Mouse (Mus musculus) c-Kit-positive CD71-positive TER-119-positive erythroid progenitor cells, embryonic 14.5 days (primary cell): Measurements from ENCODE around the gene Mkrn3.

ENCODE experiments used
- DNase-seq: peaks from one replicate; pipeline ENCODE4 v3.0.0-alpha.2; 2013; ENCODE audit warnings: low spot score

Mkrn3 gene

DNA sequence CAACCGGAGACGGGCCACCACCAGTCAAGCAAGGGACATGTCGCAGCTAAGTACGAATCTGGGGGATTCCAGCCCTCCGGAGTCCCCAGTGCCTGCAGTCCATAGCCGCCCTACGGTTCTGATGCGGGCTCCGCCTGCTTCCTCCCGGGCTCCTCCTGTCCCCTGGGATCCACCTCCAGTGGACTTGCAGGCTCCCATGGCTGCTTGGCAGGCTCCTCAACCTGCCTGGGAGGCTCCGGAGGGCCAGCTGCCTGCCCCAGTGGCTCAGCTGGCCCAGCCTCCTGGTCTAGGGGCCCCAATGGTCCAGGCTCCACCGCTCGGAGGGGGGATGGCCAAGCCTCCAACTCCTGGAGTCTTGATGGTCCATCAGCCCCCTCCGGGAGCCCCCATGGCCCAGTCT is 42.6 kb downstream of the Mkrn3 start:
- DNase-seq = no peak

GRCm38 (mm10) chr7:62376510-62377304 is 43.2 kb downstream of the Mkrn3 start, which contains the start of gene Magel2:
Magel2 (plus strand) TSS chr7:62377010.
- DNase-seq = no peak

DNA sequence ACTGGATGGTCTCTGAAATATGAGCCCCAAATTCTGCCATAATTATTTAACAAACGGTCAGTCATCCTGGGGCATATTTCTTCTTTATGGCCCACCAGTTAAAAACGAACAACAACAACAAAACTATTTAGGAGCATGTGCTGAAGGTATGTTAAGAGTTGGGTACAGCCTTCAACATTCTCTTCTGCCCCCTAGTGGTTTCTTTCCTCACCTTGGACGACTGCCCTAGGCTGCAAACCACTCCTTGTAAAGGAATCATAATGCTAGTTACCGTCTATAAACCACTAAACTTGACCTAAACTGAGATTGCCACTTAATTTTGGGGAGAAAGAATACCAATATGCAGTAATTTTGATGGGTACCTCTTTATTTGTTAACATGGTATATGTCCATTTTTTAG is 44.3 kb downstream of the Mkrn3 start:
- no peak for DNase-seq
